Mouse (Mus musculus): ENCODE data around the gene Pnldc1.
A peak's percentile ranks its signal among the peaks of the same experiment; 100 is the strongest.
"Not testable (repeated sequence)": the region's sequence is repeated elsewhere in the genome, so short reads cannot be mapped to it uniquely, and the experiment has no call there.

The Pnldc1 gene

GRCm38 (mm10) chr17:12909361-12910280 lies at the start of gene Pnldc1:
Gene Pnldc1 (minus strand): TSS chr17:12910230.
- DNase-seq: no peak

GRCm38 (mm10) chr17:12959377-12959776 lies 49.3 kb upstream of the Pnldc1 start:
- not testable (repeated sequence) for DNase-seq

GRCm38 (mm10) chr17:12956664-12957063 lies 46.6 kb upstream of the Pnldc1 start:
- DNase-seq: peak in 1 of 2 experiments; percentile 10

- no peak for DNase-seq
Measured at GRCm38 (mm10) chr17:12949669-12950068, 39.6 kb upstream of the Pnldc1 start.

- DNase-seq: no peak
Measured at GRCm38 (mm10) chr17:12942459-12943162, 32.6 kb upstream of the Pnldc1 start.

GRCm38 (mm10) chr17:12941543-12942260 lies 31.7 kb upstream of the Pnldc1 start:
- no peak for DNase-seq

GRCm38 (mm10) chr17:12940151-12940805 lies 30.2 kb upstream of the Pnldc1 start, which contains the start of gene Acat3:
Gene Acat3 (minus strand): TSS chr17:12940600.
- DNase-seq: peak; percentile 48 to 53

GRCm38 (mm10) chr17:12939377-12940148 lies 29.5 kb upstream of the Pnldc1 start:
- DNase-seq: not testable (repeated sequence)

GRCm38 (mm10) chr17:12938077-12938476 lies 28.0 kb upstream of the Pnldc1 start:
- DNase-seq: no peak

GRCm38 (mm10) chr17:12937412-12937970 lies 27.5 kb upstream of the Pnldc1 start:
- DNase-seq: no peak

- DNase-seq: no peak
Measured at GRCm38 (mm10) chr17:12935719-12936118, 25.7 kb upstream of the Pnldc1 start.

GRCm38 (mm10) chr17:12931576-12931975 lies 21.5 kb upstream of the Pnldc1 start:
- not testable (repeated sequence) for DNase-seq

- DNase-seq: no peak
Measured at GRCm38 (mm10) chr17:12925703-12926180, 15.7 kb upstream of the Pnldc1 start.

GRCm38 (mm10) chr17:12925001-12925400 lies 15.0 kb upstream of the Pnldc1 start:
- DNase-seq: no peak

- no peak for DNase-seq
Measured at GRCm38 (mm10) chr17:12921073-12921472, 11.0 kb upstream of the Pnldc1 start.

- no peak for DNase-seq
Measured at GRCm38 (mm10) chr17:12916588-12917380, 6.8 kb upstream of the Pnldc1 start.

GRCm38 (mm10) chr17:12915881-12916583 lies 6.0 kb upstream of the Pnldc1 start, which contains the start of gene Mrpl18:
Gene Mrpl18 (minus strand): TSS chr17:12916345.
- DNase-seq: peak; percentile 98

- peak in 1 of 2 experiments; percentile 21 for DNase-seq
Measured at GRCm38 (mm10) chr17:12915488-12915880, 5.5 kb upstream of the Pnldc1 start, which contains the start of gene Tcp1. Gene Tcp1 (plus strand): TSS chr17:12915701.

GRCm38 (mm10) chr17:12910391-12910790 lies 361 bp upstream of the Pnldc1 start:
- DNase-seq: no peak

Data from cerebellum, postnatal 36 days (tissue).